Mouse (Mus musculus): Measurements from ENCODE around the gene Mrgpra6.

Mrgpra6 gene

DNA sequence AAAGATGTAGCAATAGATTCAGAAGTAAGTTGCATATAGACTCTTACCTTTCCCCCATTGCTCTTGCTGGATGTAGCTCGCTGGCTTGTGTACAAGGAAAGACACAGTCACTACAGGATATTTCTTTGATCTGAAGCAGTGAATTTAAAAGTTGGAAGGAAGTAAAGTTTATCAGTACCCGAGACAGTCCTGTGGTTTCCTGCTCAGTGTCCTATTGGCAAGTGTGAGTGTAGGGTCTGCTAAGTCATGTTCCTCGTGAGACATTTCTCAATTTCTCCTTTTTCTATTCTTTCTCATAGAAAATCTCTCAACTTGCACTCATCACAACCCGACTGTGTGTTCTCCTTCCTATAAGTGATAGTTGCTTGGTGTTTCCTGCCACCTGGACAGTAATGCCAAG lies at the start of gene Mrgpra6:
Gene Mrgpra6 (minus strand): TSS at position 91 of the 400 bp plus-strand sequence.
- no peak for DNase-seq

DNA sequence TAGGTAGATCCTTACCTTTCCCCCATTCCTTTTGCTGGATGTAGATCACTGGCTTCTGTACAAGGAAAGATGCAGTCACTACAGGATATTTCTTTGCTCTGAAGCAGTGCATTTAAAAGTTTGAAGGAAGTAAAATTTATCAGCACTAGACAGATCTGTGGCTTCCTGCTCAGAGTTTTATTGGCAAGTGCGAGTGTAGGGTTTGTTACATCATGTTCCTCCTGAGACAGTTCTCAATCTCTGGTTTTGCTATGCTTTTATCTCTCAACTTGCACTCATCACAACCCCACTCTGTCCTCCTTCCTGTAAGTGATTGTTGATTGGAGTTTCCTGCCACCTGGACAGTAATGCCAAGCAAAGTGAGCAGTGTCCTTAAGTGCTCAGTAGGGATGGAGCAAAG lies 48.0 kb upstream of the Mrgpra6 start, which contains the start of gene Mrgpra9:
Gene Mrgpra9 (minus strand): TSS at position 79 of the 400 bp plus-strand sequence.
- no peak for DNase-seq

DNA sequence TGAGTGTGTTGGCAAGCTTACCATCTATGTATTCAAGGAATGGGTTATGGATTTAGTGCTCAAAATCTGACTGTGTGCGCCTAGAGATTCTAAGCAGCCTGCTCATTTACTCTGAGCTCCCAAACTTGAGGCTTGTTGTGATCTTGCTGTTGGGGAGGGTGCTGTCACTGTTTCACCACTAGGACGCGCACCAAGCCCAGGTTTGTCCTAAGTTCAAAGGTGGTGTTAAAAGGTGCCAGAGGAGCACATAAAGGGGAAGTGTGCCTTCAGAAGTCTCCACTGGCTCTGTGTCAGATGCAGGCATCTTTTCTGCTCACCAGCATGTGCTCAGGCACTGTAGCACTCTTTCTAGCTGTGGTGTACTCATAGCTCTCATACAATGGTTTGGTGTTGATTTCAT lies 39.9 kb upstream of the Mrgpra6 start:
- DNase-seq: peak; percentile 42

DNA sequence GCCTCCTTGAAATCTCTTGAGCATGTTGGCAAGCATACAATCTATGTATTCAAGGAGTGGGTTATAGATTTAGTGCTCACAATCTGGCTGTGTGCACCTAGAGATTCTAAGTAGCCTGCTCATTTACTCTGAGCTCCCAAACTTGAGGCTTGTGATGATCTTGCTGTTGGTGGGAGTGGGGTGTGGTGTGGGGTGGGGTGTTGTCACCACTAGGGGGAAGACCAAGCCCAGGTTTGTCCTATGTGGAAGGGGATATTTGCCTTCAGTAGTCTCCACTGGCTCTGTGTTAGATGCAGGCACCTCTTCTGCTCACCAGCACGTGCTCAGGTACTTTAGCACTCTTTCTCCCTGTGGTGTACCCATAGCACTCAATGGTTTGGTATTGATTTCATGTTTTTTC lies 9.4 kb downstream of the Mrgpra6 start:
- no peak for DNase-seq

DNA sequence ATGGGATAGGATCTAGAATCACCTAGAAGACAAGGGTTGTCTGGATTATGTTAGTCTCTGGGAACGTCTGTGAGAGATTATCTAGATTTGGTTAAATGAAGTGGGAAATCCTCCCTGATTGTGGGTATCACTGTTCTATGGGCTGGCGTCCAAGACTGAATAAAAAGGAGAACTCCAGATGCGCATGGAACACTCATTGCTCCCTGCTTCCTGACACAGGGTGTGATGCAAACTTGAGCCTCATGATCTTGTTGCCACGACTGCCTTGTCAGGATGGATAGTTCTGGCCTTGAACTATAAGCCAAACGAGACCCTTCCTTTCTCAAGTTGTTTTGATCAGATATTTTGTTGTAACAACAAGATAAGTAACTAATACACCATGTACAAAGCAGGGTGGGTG lies 33.9 kb downstream of the Mrgpra6 start:
- DNase-seq: no peak

DNA sequence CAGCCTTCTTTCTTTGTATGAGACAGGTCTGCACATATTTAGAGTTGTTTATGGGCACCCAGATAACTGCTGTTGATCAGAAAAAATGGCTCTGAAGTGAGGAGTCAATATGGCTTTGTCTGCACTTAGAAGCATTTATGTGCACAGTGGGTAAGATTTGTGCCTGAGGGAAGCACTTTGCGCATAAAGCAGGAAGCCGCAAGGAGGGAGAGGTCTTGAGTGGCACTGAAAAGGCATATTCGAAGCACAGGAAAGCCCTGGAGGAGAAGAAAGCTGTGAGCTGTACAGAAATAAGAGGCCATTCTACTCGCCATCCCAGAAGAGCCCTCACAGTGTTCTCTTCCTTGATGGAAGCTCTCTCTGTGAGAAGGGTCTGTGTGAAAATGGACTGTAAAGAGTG lies 39.7 kb downstream of the Mrgpra6 start:
- DNase-seq: no peak

DNA sequence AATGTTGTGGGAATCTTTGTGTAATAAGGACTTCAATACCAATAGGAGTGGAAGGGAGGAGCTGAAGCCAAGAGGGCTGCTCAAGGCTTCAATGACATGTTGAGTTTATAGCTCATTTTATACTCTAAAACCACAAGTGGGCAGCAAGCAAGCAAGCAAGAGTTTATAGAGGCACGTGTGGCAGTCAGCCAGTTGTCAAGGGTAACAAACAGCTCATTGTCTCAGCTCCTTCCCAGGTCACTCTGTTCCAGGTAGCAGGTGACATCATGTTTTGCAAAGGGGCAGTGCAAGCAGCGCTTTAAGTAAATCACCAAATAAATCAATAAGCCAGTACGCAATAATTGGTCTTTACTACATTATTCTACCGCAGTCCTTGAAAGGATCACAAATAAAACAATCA lies 41.5 kb downstream of the Mrgpra6 start:
- DNase-seq: no peak

DNA sequence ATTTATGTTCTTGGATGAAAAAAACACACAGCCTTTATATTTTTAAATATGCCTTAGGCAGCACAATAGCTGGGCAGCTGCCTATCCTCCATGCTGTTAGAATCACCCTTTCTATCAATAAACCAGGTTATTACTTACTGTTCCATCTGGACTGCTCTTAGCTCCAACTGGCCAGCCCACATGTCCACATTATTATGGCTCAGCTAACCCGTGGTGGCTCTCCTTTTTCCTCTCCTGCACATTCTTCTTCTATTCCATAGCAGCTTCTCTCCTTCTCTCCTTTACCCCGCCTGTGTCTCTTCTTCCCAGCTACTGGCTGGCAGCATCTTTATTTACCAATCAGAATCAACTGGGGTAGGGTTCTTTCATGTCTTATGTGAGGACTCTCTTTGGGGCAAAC lies 46.3 kb downstream of the Mrgpra6 start:
- DNase-seq: no peak

DNA sequence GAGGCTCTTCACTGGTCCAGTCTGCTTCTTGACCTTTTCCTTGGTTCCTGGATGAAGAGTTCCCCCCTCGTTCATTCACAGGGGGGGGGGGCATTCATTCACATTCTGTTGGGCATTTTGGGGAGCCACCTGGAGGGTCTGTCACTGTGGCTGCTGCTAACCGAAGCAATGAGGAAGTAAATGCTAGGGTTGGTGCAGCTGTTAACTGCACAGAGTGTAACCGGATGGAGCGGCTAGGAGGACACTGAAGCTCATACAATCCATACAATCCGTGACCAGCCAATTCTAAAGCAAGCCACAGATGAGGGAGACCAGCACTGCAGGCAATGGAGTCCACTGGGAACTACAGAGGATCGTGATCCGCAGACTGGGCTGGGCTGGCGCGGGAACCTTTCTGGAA lies 47.0 kb downstream of the Mrgpra6 start:
- no peak for DNase-seq

DNA sequence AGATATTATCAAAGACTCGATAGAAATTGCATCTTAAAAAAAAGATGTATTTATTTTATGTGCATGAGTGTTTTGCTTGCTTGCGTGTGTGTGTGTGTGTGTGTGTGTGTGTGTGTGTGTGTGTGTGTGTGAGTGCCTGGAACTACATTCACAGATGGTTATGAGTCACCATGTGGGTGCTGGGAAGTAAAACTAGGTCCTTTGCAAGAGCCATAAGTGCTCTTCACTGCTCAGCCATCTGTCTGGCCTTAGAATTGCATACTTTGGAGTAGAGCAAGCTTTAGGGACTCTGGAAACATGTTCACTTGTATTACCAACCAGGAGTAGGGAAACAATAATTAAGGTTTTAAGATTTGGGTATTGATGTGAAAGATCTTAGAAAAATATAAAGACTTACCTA lies 48.9 kb downstream of the Mrgpra6 start:
- DNase-seq: no peak

DNA sequence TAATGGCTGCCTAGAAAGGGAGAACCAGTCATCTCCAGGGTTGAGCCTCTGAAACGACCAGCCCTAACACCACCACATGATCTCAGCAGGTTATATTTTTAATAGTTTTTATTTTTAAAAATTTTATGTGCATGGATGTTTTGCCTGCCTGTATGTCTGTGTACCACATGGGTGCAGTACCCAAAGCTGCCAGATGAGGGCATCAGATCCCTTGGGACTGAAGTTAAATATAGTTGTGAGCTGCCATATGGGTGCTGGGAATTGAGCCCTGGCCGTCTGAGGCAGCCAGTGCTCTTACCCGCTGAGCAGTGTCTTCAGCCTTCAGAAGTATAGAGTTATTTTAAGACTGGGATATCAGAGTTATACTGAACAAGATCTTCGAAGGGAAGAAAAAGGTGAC lies 49.3 kb downstream of the Mrgpra6 start:
- no peak for DNase-seq

DNA sequence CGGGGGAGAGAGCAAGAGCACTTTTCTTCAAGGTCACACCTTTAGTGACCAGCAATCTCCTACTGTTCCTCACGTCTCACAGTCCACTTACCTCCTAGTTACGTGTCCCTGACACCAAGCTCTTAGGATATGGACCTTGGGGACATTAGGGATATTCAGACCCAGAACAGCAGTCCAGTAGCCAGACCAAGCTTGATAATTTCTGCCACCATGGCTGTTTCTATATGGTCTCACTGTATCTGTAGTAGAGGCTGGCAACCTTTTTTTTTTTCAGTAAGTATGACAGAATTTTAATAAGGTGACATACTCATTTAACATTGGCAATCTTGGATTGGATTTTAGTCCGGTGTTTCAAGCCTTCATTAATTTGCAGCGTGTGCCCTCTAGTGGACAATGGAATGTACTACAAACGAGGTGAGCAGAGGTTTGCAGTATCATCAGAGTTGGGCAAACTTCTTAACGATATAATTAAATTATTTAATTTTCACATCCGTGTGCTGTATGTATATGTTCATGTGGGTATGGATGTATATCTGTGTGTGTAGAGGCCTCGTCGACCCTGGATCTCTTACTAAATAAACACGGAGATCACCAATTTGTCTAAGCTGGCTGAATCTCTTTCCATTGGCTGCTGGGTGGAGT lies 54.2 kb downstream of the Mrgpra6 start:
- peak; percentile 38 for DNase-seq

DNA sequence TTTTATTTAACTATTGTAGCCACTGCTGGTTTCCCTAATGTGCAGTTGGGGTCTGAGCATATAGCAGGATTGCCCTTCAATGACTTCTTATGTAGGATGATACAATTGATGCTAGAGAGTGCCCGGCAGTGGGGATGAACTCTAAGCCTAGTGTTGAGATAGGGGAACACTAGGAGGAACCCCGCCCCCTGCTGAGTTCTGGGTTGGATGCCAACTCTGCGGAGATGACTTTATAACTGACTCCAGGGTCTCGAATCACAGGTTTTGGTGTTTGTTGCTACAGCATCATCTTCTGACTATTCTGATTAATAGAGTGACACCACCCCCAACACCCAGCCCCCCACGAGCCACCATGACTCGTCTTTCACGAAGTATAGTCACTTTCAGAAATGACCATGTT lies 56.4 kb downstream of the Mrgpra6 start:
- DNase-seq: no peak

DNA sequence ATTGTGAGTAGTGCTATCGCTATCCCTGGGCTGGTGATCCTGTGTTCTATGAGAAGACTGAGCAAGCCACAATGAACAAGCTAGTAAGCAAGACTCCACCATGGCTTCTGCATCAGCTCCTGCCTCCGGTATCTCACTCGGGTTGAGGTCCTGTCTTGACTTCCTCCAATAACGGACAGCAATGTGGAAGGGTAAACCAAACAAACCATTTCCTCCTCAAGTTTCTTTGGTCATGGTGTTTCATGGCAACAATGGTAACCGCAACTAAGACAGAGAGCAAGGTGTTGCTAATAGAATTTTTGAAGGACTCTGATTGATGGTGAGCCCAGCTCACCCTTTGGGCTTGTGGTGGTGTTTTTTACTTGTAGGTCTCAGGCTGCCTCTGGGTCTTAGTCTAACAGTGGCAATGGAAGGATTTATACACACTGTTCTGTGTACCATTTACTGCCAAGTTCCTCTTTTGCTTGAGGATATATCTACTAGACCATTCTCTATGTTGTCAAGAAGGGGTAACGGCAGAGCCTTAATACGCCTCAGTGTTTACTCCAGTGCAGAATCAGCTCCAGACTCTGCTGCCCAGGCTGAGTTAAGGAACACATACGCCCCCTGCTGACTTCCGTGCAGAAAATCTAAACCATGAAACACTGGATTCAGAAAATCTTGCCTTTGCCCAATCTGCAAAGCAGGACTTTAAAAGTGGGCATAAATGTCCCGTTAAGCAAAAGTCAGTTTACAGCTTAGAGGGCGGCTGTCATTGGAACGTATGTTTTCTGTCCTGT lies 58.5 kb downstream of the Mrgpra6 start:
- DNase-seq: peak; percentile 30

DNA sequence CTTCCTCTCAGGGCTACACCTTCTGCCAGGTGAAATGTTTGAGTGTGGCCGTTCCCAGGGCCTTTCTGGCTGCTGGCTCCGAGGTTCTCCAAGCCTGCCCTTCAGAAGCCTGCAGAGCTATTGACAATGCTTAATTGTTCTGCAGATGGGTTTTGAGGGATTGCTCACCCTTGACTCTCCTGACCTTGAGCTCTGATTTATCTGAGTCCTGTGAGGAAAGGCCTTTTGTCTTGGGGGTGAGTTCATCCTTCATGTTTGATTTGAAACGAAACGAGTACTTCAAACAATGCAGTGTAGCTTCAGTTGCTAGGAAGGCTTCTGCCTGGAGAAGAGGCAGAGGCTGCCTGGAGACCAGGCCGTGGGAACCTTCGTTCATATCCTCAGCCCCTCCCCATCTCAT lies 60.4 kb downstream of the Mrgpra6 start:
- no peak for DNase-seq

DNA sequence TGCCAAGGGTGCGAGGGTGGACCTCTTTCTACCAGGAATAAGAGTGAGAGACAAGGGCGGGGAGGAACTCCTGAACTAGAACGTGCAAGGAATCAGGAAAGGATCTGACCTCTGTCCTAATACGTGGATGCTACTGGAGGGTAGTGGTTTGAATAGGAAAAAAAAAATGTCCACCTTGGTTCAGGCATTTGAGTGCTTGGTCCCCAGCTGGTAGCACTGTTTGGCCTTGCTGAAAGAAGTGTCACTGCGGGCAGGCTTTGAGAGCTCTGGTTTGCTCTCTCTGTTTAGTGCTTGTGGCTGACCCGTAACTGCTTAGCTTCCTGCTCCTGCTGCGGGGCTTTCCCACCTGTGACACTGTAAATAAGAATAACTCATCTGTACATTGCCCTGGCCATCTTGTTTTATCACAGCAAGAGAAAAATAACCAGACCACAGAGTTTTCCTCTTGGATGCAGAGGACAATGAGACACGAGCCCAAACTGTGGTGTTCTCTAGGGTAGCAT lies 64.8 kb downstream of the Mrgpra6 start:
- no peak for DNase-seq
